Mouse (Mus musculus) liver, adult 2 months (tissue): ENCODE measurements around the gene Zfp462. TPM values are rescaled to one million over a fixed set of nuclear protein-coding genes. Genes with fewer than 3 reads are reported as not detected.
A peak's percentile ranks its signal among the peaks of the same experiment; 100 is the strongest.

Experiments
- DNase-seq: peaks from one replicate; pipeline ENCODE4 v3.0.0-alpha.2; 2011; ENCODE audit warnings: low read depth, low spot score; ENCODE audit errors: extremely low read depth
- H3K27ac ChIP-seq: fragments of 200-500 bp; replicated peaks from 2 replicates; pipeline ENCODE4 v1.5.1; 2012; ENCODE audit warnings: low read depth, mild to moderate bottlenecking, control low read depth, inconsistent platforms, low read length; ENCODE audit not compliant: insufficient read depth
- H3K27me3 ChIP-seq: fragments of 200-500 bp; 2 replicates; pipeline ENCODE4 v1.6.1; 2012; ENCODE audit warnings: mild to moderate bottlenecking, moderate library complexity, low read length, inconsistent platforms; ENCODE audit not compliant: control insufficient read depth, insufficient read depth
- H3K36me3 ChIP-seq: fragments of 200-500 bp; 2 replicates; pipeline ENCODE4 v1.6.1; 2012; ENCODE audit warnings: low read length, inconsistent platforms; ENCODE audit not compliant: control insufficient read depth, insufficient read depth
- H3K4me1 ChIP-seq: fragments of 200-500 bp; 2 replicates; pipeline ENCODE4 v1.6.1; 2011; ENCODE audit warnings: low read length; ENCODE audit not compliant: control insufficient read depth, insufficient read depth
- H3K4me3 ChIP-seq: fragments of 200-500 bp; 2 replicates; pipeline ENCODE4 v1.5.1; 2011; ENCODE audit warnings: low read depth, mild to moderate bottlenecking, control low read depth, low read length, moderate library complexity; ENCODE audit not compliant: insufficient read depth
- H3K79me2 ChIP-seq: fragments of 200-500 bp; 2 replicates; pipeline ENCODE4 v1.6.1; 2012; ENCODE audit warnings: inconsistent platforms, mild to moderate bottlenecking, low read length, moderate library complexity; ENCODE audit not compliant: control insufficient read depth, insufficient read depth
- H3K9ac ChIP-seq: fragments of 200-500 bp; 2 replicates; pipeline ENCODE4 v1.6.1; 2012; ENCODE audit warnings: low read depth, mild to moderate bottlenecking, control low read depth, inconsistent platforms, low read length
- CTCF ChIP-seq: fragments of 200-500 bp; IDR thresholded peaks from 2 replicates; pipeline ENCODE4 v1.5.1; 2011; ENCODE audit warnings: low read depth, low read length, control low read depth
- POLR2A ChIP-seq: fragments of 200-500 bp; IDR thresholded peaks from 2 replicates; pipeline ENCODE4 v1.6.1; 2011; ENCODE audit warnings: low read length, control low read depth; ENCODE audit not compliant: insufficient read depth; ENCODE audit errors: extremely low read depth
- WGBS: fragments of 180-500 bp; shearing (Covaris S2); methylation state at CpG from one replicate; pipeline ENCODE4 v1.1.7; 2018; 5-methylcytosine and 5-hydroxymethylcytosine counted together
- polyA plus RNA-seq: library from polyadenylated mRNA; depleted of rRNA; stranded (reverse); fragments of >200 nt; gene quantifications from 2 replicates; pipeline ENCODE4 v1.2.3, GENCODE M21; 2012
- total RNA-seq: library from RNA; depleted of rRNA; stranded (reverse); fragments of >200 nt; gene quantifications from 2 replicates; pipeline ENCODE4 v1.2.3, GENCODE M21; 2014

Gene Zfp462
- total and polyA plus RNA-seq, 2 experiments: 0.18 to 0.22 TPM

DNA sequence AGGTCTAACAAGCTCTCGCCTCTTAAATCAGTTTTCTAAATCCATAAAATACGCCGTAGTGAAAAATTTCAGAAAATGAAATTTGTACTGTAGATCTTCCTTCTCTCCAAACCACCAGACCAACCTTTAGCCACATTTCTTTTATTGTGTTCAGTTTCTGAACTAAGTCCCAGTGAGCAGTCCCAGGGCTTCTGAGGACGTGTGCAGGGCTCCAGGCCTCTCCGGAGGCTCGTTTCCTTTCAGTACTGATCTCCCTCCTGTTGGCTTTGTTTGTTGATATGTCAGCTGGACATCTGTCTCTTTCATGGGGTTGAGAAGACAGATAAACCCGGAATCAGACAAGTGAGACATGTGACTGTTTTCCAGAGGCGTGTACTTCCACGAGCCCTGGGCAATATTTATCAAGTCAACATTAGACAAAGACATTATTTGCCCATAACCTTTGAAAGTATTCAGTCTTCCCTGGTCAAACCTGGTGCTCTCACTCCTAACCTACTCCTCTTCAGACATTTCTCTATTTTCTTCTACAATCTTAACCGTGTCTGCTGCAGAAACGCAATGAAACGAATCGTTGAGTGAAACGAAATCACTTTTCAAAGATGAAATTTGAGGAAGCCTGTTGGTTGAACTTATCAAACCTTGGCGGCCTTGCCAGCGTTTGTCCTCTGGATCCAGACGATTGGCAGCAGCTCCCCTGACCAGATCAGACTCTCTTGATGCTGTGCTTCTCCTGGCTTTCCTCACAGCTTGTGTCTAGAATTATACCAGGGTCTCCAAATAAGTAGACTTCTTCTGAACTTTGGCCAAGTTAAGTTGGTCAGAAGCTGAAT, 121.7 kb downstream of the Zfp462 start:
- Histone ChIP-seq H3K27ac (no peak overlapping the region), H3K79me2 (no peaks in the 10 kb centered on the region), H3K27me3 (no peaks in the 10 kb centered on the region), H3K4me3 (no peak overlapping the region), H3K9ac (no peak overlapping the region), H3K4me1 (no peaks in the 10 kb centered on the region), H3K36me3 (no peaks in the 10 kb centered on the region)
- WGBS: 33% methylated on average over 17 of the region's 17 CpGs
- DNase-seq: peak; percentile 73
- TF ChIP-seq POLR2A (no peak), CTCF (no peak)

DNA sequence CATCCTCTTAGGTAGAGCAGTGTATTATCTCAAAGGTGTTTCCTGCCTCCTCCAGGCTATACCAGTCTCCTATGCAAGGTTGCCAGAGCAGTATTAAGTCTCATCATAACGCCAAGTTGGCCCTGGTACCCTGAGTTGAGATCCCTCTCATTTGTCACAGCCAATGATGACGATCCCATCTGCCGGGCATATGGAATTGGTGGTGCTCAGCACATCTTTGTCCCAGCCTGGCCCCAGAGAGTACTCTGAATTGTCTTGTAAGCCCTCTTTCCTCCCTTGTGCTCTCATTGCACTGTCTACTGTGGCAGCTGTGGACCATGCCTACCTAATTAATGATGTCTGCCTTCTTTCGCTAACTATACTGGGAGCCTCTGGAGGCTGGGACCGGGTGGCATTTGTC, 126.7 kb downstream of the Zfp462 start:
- no peaks in the 10 kb centered on the region for H3K27me3 ChIP-seq
- 93% methylated on average over 5 of the region's 5 CpGs for WGBS
- no peaks in the 10 kb centered on the region for H3K79me2 ChIP-seq
- no peaks in the 10 kb centered on the region for H3K4me1 ChIP-seq
- H3K4me3 ChIP-seq: no peak overlapping the region
- H3K27ac ChIP-seq: no peak overlapping the region
- TF ChIP-seq POLR2A (no peak), CTCF (no peak)
- no peak overlapping the region for H3K9ac ChIP-seq
- no peaks in the 10 kb centered on the region for H3K36me3 ChIP-seq
- no peak for DNase-seq

DNA sequence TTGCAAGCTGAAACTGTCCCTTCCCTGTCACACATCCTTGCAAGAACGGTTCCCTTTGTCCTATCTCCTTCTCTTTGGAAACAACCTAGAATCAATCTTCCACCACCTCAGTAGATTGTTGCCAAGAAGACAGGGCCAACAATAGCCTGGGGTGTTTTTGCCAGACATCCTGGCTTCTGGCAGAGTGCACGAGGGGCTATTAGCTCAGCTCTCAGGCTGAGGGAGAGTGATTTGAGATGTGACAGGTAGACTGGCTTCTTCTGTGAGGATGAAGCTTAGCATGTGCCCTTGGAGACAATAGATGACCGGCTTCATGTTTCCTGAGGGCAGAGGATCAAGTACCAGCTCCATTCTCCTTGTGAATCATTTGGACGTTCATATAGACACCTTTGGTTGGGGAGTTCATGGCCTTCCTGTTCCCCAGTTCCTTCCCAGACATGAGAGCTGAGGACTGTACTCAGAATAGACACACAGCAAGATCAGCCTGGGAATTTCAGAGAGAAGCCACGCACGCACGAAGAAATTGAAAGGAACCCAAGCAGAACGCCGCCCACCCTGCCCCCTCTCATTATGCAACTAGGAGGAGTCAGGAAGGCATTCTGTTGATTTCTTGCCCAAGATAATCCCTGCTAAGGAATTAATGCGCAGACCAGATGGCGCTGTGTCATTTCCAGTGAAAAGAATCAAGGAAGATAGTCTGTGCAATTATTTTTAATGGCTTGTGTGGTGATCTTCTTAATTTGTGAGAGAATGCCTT, 132.5 kb downstream of the Zfp462 start:
- no peaks in the 10 kb centered on the region for H3K27me3 ChIP-seq
- H3K4me1 ChIP-seq: no peaks in the 10 kb centered on the region
- TF ChIP-seq CTCF: no peak
- TF ChIP-seq POLR2A: no peak
- H3K79me2 ChIP-seq: no peaks in the 10 kb centered on the region
- no peak overlapping the region for H3K4me3 ChIP-seq
- no peak overlapping the region for H3K27ac ChIP-seq
- H3K9ac ChIP-seq: no peak overlapping the region
- H3K36me3 ChIP-seq: no peaks in the 10 kb centered on the region
- WGBS: 89% methylated on average over 11 of the region's 11 CpGs
- DNase-seq: no peak

DNA sequence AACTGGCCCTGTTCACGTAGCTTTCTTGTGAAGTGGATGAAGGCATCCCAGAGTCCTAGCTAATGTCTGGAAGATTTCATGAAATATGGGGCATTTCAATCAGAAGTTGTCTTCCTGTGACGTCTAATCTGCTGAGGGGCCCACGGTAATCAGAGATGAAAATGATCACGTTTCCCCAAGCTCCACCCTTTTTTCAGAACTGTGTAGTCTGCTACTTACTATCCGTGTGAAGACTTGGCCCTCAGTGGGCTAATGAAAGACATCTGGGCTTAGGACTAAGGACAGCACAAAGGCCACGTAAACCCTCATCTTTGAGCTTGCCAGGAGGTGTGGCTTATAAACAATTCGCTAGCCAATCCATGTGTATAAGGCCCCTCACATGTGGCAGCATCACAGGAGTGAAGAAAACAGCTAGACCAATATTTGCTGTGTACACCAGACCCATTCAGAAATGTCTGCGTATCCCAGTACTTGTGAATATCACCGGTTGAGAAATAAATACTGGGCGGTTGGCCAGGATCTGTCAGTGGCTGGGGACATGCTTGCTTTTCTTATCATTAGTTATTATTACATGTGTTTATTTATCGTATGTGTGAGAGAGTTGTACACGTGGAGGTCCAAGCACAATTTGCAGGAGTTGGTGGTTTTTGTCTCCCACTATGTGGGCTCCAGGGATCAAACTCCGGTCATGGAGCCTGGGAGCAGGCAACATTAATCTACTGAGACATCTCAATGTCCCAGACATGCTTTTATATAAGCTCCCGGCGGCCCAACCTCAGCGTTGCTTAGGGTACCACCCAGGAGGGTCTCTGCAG, 133.3 kb downstream of the Zfp462 start:
- TF ChIP-seq CTCF: no peak
- no peak for TF ChIP-seq POLR2A
- Histone ChIP-seq H3K36me3 (no peaks in the 10 kb centered on the region), H3K4me3 (no peak overlapping the region), H3K79me2 (no peaks in the 10 kb centered on the region), H3K27ac (no peak overlapping the region), H3K4me1 (no peaks in the 10 kb centered on the region), H3K27me3 (no peaks in the 10 kb centered on the region), H3K9ac (no peak overlapping the region)
- DNase-seq: peak; percentile 49
- WGBS: 56% methylated on average over 16 of the region's 16 CpGs

DNA sequence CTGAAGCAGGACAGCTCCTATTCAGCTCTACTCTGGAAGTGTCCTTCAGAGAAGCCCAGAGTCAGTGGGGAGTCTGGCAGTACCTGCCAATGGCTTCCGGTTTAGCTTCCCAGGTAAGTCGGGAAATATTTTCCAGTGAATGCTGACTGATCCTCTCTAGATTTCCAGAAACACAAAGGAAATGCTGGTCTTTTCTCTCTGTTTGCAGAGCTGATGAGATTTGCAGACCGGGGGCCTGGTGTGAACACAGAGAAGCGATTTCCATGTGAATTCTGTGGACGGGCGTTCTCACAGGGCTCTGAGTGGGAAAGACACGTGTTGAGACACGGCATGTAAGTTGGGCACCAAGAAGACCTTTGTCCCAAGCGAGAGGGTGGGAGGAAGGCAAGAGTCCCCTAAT, 134.2 kb downstream of the Zfp462 start:
- no peaks in the 10 kb centered on the region for H3K27me3 ChIP-seq
- whole genome bisulfite sequencing: 96% methylated on average over 9 of the region's 9 CpGs
- no peak for TF ChIP-seq POLR2A
- TF ChIP-seq CTCF: no peak
- H3K36me3 ChIP-seq: no peaks in the 10 kb centered on the region
- no peak for DNase-seq
- no peak overlapping the region for H3K4me3 ChIP-seq
- no peaks in the 10 kb centered on the region for H3K79me2 ChIP-seq
- H3K27ac ChIP-seq: no peak overlapping the region
- no peak overlapping the region for H3K9ac ChIP-seq
- H3K4me1 ChIP-seq: no peaks in the 10 kb centered on the region
